Mouse (Mus musculus): Measurements from ENCODE around the gene Sorbs1. TPM values are rescaled to one million over a fixed set of nuclear protein-coding genes. Genes with fewer than 3 reads are reported as not detected.

Gene Sorbs1
- polyA plus RNA-seq, 1 experiment: 84.4 TPM

GRCm38 (mm10) chr19:40469792-40470191 is 43.8 kb downstream of the Sorbs1 start:
- Histone ChIP-seq H3K27ac (ENCODE audit: insufficient read depth, low read length) (no peak overlapping the region), H3K4me3 (ENCODE audit: low read depth, low read length) (no peak overlapping the region), H3K36me3 (ENCODE audit: control insufficient read depth, insufficient read depth, low read length, poor library complexity, severe bottlenecking) (no peaks in the 10 kb centered on the region), H3K27me3 (ENCODE audit: control insufficient read depth, insufficient read depth, low read length, poor library complexity, severe bottlenecking) (no peaks in the 10 kb centered on the region), H3K4me1 (ENCODE audit: control insufficient read depth, insufficient read depth, low read length) (no peaks in the 10 kb centered on the region), H3K9me3 (replicated peaks; ENCODE audit: control insufficient read depth, insufficient read depth, low read length, poor library complexity, severe bottlenecking) (no peaks in the 10 kb centered on the region), H3K9ac (ENCODE audit: low read depth, poor library complexity, severe bottlenecking) (no peak overlapping the region)
- TF ChIP-seq EP300 (IDR thresholded peaks at IDR 0.05; ENCODE audit: insufficient read depth, low read depth, low read length) (no peak), CTCF (IDR thresholded peaks at IDR 0.05; ENCODE audit: low read depth, low read length) (no peak), POLR2A (IDR thresholded peaks at IDR 0.05; ENCODE audit: insufficient read depth, low read length) (no peak)

DNA sequence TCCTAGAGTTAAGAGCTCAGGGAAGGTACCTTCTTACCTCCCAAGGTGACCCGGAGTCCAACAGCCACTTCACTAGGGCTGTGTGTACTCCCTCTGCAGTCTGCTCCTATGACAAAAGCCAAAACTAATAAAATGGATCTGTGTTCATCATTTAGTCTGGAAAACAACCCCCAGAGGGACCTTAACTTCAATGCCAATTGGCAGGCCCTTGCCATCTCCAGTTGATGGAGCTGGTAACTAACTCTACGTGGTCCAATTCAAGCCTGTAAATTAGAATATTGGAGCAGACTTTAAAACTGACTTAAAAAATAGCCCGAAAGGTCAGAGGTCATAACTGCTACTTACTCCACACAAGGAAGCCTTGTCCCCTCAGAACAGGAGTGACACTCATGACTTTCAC is 45.3 kb downstream of the Sorbs1 start:
- H3K27me3 ChIP-seq (ENCODE audit: control insufficient read depth, insufficient read depth, low read length, poor library complexity, severe bottlenecking): no peaks in the 10 kb centered on the region
- no peaks in the 10 kb centered on the region for H3K36me3 ChIP-seq (ENCODE audit: control insufficient read depth, insufficient read depth, low read length, poor library complexity, severe bottlenecking)
- H3K4me3 ChIP-seq (ENCODE audit: low read depth, low read length): no peak overlapping the region
- no peaks in the 10 kb centered on the region for H3K4me1 ChIP-seq (ENCODE audit: control insufficient read depth, insufficient read depth, low read length)
- H3K9me3 ChIP-seq (replicated peaks; ENCODE audit: control insufficient read depth, insufficient read depth, low read length, poor library complexity, severe bottlenecking): no peaks in the 10 kb centered on the region
- no peak overlapping the region for H3K27ac ChIP-seq (ENCODE audit: insufficient read depth, low read length)
- TF ChIP-seq EP300 (IDR thresholded peaks at IDR 0.05; ENCODE audit: insufficient read depth, low read depth, low read length) (no peak), POLR2A (IDR thresholded peaks at IDR 0.05; ENCODE audit: insufficient read depth, low read length) (no peak), CTCF (IDR thresholded peaks at IDR 0.05; ENCODE audit: low read depth, low read length) (no peak)
- H3K9ac ChIP-seq (ENCODE audit: low read depth, poor library complexity, severe bottlenecking): no peak overlapping the region

GRCm38 (mm10) chr19:40467810-40468209 is 45.8 kb downstream of the Sorbs1 start:
- Histone ChIP-seq H3K27ac (ENCODE audit: insufficient read depth, low read length) (no peak overlapping the region), H3K27me3 (ENCODE audit: control insufficient read depth, insufficient read depth, low read length, poor library complexity, severe bottlenecking) (no peaks in the 10 kb centered on the region), H3K9ac (ENCODE audit: low read depth, poor library complexity, severe bottlenecking) (no peak overlapping the region), H3K4me3 (ENCODE audit: low read depth, low read length) (no peak overlapping the region), H3K4me1 (ENCODE audit: control insufficient read depth, insufficient read depth, low read length) (no peaks in the 10 kb centered on the region), H3K9me3 (replicated peaks; ENCODE audit: control insufficient read depth, insufficient read depth, low read length, poor library complexity, severe bottlenecking) (no peaks in the 10 kb centered on the region), H3K36me3 (ENCODE audit: control insufficient read depth, insufficient read depth, low read length, poor library complexity, severe bottlenecking) (no peaks in the 10 kb centered on the region)
- TF ChIP-seq CTCF (IDR thresholded peaks at IDR 0.05; ENCODE audit: low read depth, low read length) (no peak), POLR2A (IDR thresholded peaks at IDR 0.05; ENCODE audit: insufficient read depth, low read length) (no peak), EP300 (IDR thresholded peaks at IDR 0.05; ENCODE audit: insufficient read depth, low read depth, low read length) (no peak)

GRCm38 (mm10) chr19:40465339-40465738 is 48.2 kb downstream of the Sorbs1 start:
- H3K9ac ChIP-seq (ENCODE audit: low read depth, poor library complexity, severe bottlenecking): no peak overlapping the region
- H3K27ac ChIP-seq (ENCODE audit: insufficient read depth, low read length): no peak overlapping the region
- H3K4me1 ChIP-seq (ENCODE audit: control insufficient read depth, insufficient read depth, low read length): no peaks in the 10 kb centered on the region
- H3K4me3 ChIP-seq (ENCODE audit: low read depth, low read length): no peak overlapping the region
- no peaks in the 10 kb centered on the region for H3K36me3 ChIP-seq (ENCODE audit: control insufficient read depth, insufficient read depth, low read length, poor library complexity, severe bottlenecking)
- H3K9me3 ChIP-seq (replicated peaks; ENCODE audit: control insufficient read depth, insufficient read depth, low read length, poor library complexity, severe bottlenecking): no peaks in the 10 kb centered on the region
- no peaks in the 10 kb centered on the region for H3K27me3 ChIP-seq (ENCODE audit: control insufficient read depth, insufficient read depth, low read length, poor library complexity, severe bottlenecking)
- TF ChIP-seq POLR2A (IDR thresholded peaks at IDR 0.05; ENCODE audit: insufficient read depth, low read length) (no peak), CTCF (IDR thresholded peaks at IDR 0.05; ENCODE audit: low read depth, low read length) (no peak), EP300 (IDR thresholded peaks at IDR 0.05; ENCODE audit: insufficient read depth, low read depth, low read length) (no peak)

DNA sequence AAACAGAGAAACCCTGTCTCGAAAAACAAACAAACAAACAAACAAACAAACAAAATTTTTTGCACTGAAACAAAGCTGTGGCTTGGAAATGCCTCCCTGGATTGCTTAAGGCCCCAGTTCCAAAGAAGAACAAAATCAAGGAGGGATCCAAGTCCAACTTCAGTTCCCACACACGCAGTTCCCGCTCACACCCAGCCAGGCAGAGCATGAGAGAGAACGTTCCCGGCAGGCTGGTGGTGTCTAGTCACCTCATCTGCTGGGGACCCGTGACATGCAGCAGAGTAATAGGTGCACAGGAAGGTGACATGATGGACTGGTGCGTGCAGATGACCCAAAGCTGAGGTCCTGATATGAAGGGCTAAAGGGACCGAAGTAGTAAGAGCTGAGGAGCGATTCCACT is 49.2 kb downstream of the Sorbs1 start:
- no peaks in the 10 kb centered on the region for H3K27me3 ChIP-seq (ENCODE audit: control insufficient read depth, insufficient read depth, low read length, poor library complexity, severe bottlenecking)
- H3K4me3 ChIP-seq (ENCODE audit: low read depth, low read length): no peak overlapping the region
- TF ChIP-seq POLR2A (IDR thresholded peaks at IDR 0.05; ENCODE audit: insufficient read depth, low read length) (no peak), CTCF (IDR thresholded peaks at IDR 0.05; ENCODE audit: low read depth, low read length) (no peak), EP300 (IDR thresholded peaks at IDR 0.05; ENCODE audit: insufficient read depth, low read depth, low read length) (no peak)
- H3K9ac ChIP-seq (ENCODE audit: low read depth, poor library complexity, severe bottlenecking): no peak overlapping the region
- H3K9me3 ChIP-seq (replicated peaks; ENCODE audit: control insufficient read depth, insufficient read depth, low read length, poor library complexity, severe bottlenecking): no peaks in the 10 kb centered on the region
- no peaks in the 10 kb centered on the region for H3K4me1 ChIP-seq (ENCODE audit: control insufficient read depth, insufficient read depth, low read length)
- no peaks in the 10 kb centered on the region for H3K36me3 ChIP-seq (ENCODE audit: control insufficient read depth, insufficient read depth, low read length, poor library complexity, severe bottlenecking)
- no peak overlapping the region for H3K27ac ChIP-seq (ENCODE audit: insufficient read depth, low read length)

GRCm38 (mm10) chr19:40462892-40463291 is 50.7 kb downstream of the Sorbs1 start:
- Histone ChIP-seq H3K9ac (ENCODE audit: low read depth, poor library complexity, severe bottlenecking) (no peak overlapping the region), H3K27me3 (ENCODE audit: control insufficient read depth, insufficient read depth, low read length, poor library complexity, severe bottlenecking) (no peaks in the 10 kb centered on the region), H3K27ac (ENCODE audit: insufficient read depth, low read length) (no peak overlapping the region), H3K9me3 (replicated peaks; ENCODE audit: control insufficient read depth, insufficient read depth, low read length, poor library complexity, severe bottlenecking) (no peaks in the 10 kb centered on the region), H3K36me3 (ENCODE audit: control insufficient read depth, insufficient read depth, low read length, poor library complexity, severe bottlenecking) (no peaks in the 10 kb centered on the region), H3K4me3 (ENCODE audit: low read depth, low read length) (no peak overlapping the region), H3K4me1 (ENCODE audit: control insufficient read depth, insufficient read depth, low read length) (no peaks in the 10 kb centered on the region)
- TF ChIP-seq POLR2A (IDR thresholded peaks at IDR 0.05; ENCODE audit: insufficient read depth, low read length): no peak
- no peak for TF ChIP-seq EP300 (IDR thresholded peaks at IDR 0.05; ENCODE audit: insufficient read depth, low read depth, low read length)
- no peak for TF ChIP-seq CTCF (IDR thresholded peaks at IDR 0.05; ENCODE audit: low read depth, low read length)
